Mouse (Mus musculus): ENCODE data around the gene Mmaa.

Gene Mmaa

GRCm38 (mm10) chr8:79294610-79295275 lies at the start of gene Mmaa:
Gene Mmaa, minus strand, starts transcription at chr8:79294937.
- DNase-seq (ENCODE audit: low spot score in 2 of 2), result peak; percentile 96 to 98

GRCm38 (mm10) chr8:79341236-79341635 lies 46.5 kb upstream of the Mmaa start:
- DNase-seq (ENCODE audit: low spot score in 2 of 2), result peak in 1 of 2 experiments; percentile 10

GRCm38 (mm10) chr8:79339555-79339954 lies 44.8 kb upstream of the Mmaa start:
- DNase-seq (ENCODE audit: low spot score in 2 of 2), result no peak

- no peak for DNase-seq (ENCODE audit: low spot score in 2 of 2)
These were observed 43.9 kb upstream of the Mmaa start for GRCm38 (mm10) chr8:79338619-79339018.

GRCm38 (mm10) chr8:79332109-79332900 lies 37.6 kb upstream of the Mmaa start:
- DNase-seq (ENCODE audit: low spot score in 2 of 2), result no peak

GRCm38 (mm10) chr8:79331571-79331970 lies 36.8 kb upstream of the Mmaa start:
- no peak for DNase-seq (ENCODE audit: low spot score in 2 of 2)

GRCm38 (mm10) chr8:79331017-79331416 lies 36.3 kb upstream of the Mmaa start:
- DNase-seq (ENCODE audit: low spot score in 2 of 2), result no peak

- no peak for DNase-seq (ENCODE audit: low spot score in 2 of 2)
These were observed 35.0 kb upstream of the Mmaa start for GRCm38 (mm10) chr8:79329735-79330134.

- DNase-seq (ENCODE audit: low spot score in 2 of 2), result no peak
These were observed 34.4 kb upstream of the Mmaa start for GRCm38 (mm10) chr8:79329182-79329581.

- DNase-seq (ENCODE audit: low spot score in 2 of 2), result no peak
These were observed 30.8 kb upstream of the Mmaa start for GRCm38 (mm10) chr8:79325510-79325909.

GRCm38 (mm10) chr8:79324928-79325327 lies 30.2 kb upstream of the Mmaa start:
- DNase-seq (ENCODE audit: low spot score in 2 of 2), result no peak

- DNase-seq (ENCODE audit: low spot score in 2 of 2), result no peak
These were observed 29.3 kb upstream of the Mmaa start for GRCm38 (mm10) chr8:79324036-79324435.

GRCm38 (mm10) chr8:79323121-79323520 lies 28.4 kb upstream of the Mmaa start:
- DNase-seq (ENCODE audit: low spot score in 2 of 2), result no peak

- DNase-seq (ENCODE audit: low spot score in 2 of 2), result no peak
These were observed 16.1 kb upstream of the Mmaa start for GRCm38 (mm10) chr8:79310801-79311200.

- DNase-seq (ENCODE audit: low spot score in 2 of 2), result no peak
These were observed 11.2 kb upstream of the Mmaa start for GRCm38 (mm10) chr8:79305941-79306340.

GRCm38 (mm10) chr8:79301548-79301947 lies 6.8 kb upstream of the Mmaa start:
- DNase-seq (ENCODE audit: low spot score in 2 of 2), result no peak

- no peak for DNase-seq (ENCODE audit: low spot score in 2 of 2)
These were observed 5.0 kb upstream of the Mmaa start for GRCm38 (mm10) chr8:79299704-79300103.

GRCm38 (mm10) chr8:79297763-79298162 lies 3.0 kb upstream of the Mmaa start:
- DNase-seq (ENCODE audit: low spot score in 2 of 2), result peak; percentile 71 to 79

- no peak for DNase-seq (ENCODE audit: low spot score in 2 of 2)
These were observed 754 bp upstream of the Mmaa start for GRCm38 (mm10) chr8:79295276-79296105.

- no peak for DNase-seq (ENCODE audit: low spot score in 2 of 2)
These were observed 896 bp downstream of the Mmaa start for GRCm38 (mm10) chr8:79293841-79294240.

GRCm38 (mm10) chr8:79292712-79293264 lies 1.9 kb downstream of the Mmaa start:
- DNase-seq (ENCODE audit: low spot score in 2 of 2), result no peak

GRCm38 (mm10) chr8:79289592-79289991 lies 5.1 kb downstream of the Mmaa start:
- DNase-seq (ENCODE audit: low spot score in 2 of 2), result peak; percentile 38
